In genomic region chr19:5407133-5407532, GRCm38 (mm10) we compare ENCODE assay signal across 9 mouse cellular contexts. TPM values are rescaled to one million over a fixed set of nuclear protein-coding genes. Genes with fewer than 3 reads are reported as not detected.
DNase-seq lines count a peak whose midpoint lies in the region; ATAC-seq and TF ChIP-seq lines count a peak whose summit lies in the region.
"Had no signal": no experiment of that assay in that cellular context is flagged by ENCODE, and none has a peak within 500 bp of the region (broad histone marks: within the 10 kb centered on the region; RNA-seq: fewer than 3 reads in every experiment).

No protein-coding gene starts in this region.

- WGBS in hindbrain, embryonic 11.5 days: 12% methylated on average over 7 of the region's 7 CpGs
- WGBS in limb, embryonic 12.5 days: 14% methylated on average over 7 of the region's 7 CpGs
- WGBS in midbrain, embryonic 12.5 days: 14% methylated on average over 7 of the region's 7 CpGs
- WGBS in stomach, embryonic 16.5 days: 9% methylated on average over 7 of the region's 7 CpGs

- TF ChIP-seq CTCF in brain, embryonic 14.5 days (IDR thresholded peaks at IDR 0.05; ENCODE audit: borderline replicate concordance, extremely low read depth, insufficient read depth, insufficient read length): peak; percentile 62; the same call in 1 of the 2 replicates

- H3K4me1 ChIP-seq in erythroblast, embryonic 14.5 days (ENCODE audit: control insufficient read depth): peaks cover 2% of the 10 kb centered on the region; the same call in 1 of the 2 replicates
- H3K4me1 ChIP-seq in hindbrain, embryonic 11.5 days (replicated peaks; ENCODE audit: control insufficient read depth, insufficient read depth, low read length): 0 out of 2 replicates have a peak, but pooled peaks cover 3% of the 10 kb centered on the region
- peaks cover 13% of the 10 kb centered on the region for H3K4me1 ChIP-seq in limb, embryonic 12.5 days (replicated peaks)
- H3K4me1 ChIP-seq in midbrain, embryonic 12.5 days: peaks cover 12% of the 10 kb centered on the region
- no peaks in the 10 kb centered on the region for H3K4me1 ChIP-seq in stomach, embryonic 16.5 days (ENCODE audit: control insufficient read depth, insufficient read depth, low read length)

- peak overlapping the region; percentile 44 for H3K9ac ChIP-seq in hindbrain, embryonic 11.5 days (ENCODE audit: low read depth, low read length)
- peak overlapping the region; percentile 73 for H3K9ac ChIP-seq in limb, embryonic 12.5 days (replicated peaks)
- peak overlapping the region; percentile 63 for H3K9ac ChIP-seq in midbrain, embryonic 12.5 days (replicated peaks)
- H3K9ac ChIP-seq in stomach, embryonic 16.5 days (ENCODE audit: low read length): peak overlapping the region; percentile 78

- no peak for TF ChIP-seq POLR2A in brain, embryonic 14.5 days (IDR thresholded peaks at IDR 0.05; ENCODE audit: borderline replicate concordance, extremely low read depth, insufficient read depth, insufficient read length, poor library complexity, severe bottlenecking)

- intact Hi-C loops in heart, postnatal 25 days (cut with DNase I): no loop called here

- no peaks in the 10 kb centered on the region for H3K36me3 ChIP-seq in erythroblast, embryonic 14.5 days (ENCODE audit: control insufficient read depth)
- no peaks in the 10 kb centered on the region for H3K36me3 ChIP-seq in hindbrain, embryonic 11.5 days (ENCODE audit: control insufficient read depth, insufficient read depth, low read length)
- H3K36me3 ChIP-seq in limb, embryonic 12.5 days: peaks cover 7% of the 10 kb centered on the region; the same call in 1 of the 2 replicates
- H3K36me3 ChIP-seq in midbrain, embryonic 12.5 days: no peaks in the 10 kb centered on the region
- H3K36me3 ChIP-seq in stomach, embryonic 16.5 days (ENCODE audit: control insufficient read depth, insufficient read depth, low read length): no peaks in the 10 kb centered on the region

- H3K27me3 ChIP-seq in erythroblast, embryonic 14.5 days (ENCODE audit: control insufficient read depth): no peaks in the 10 kb centered on the region
- H3K27me3 ChIP-seq in hindbrain, embryonic 11.5 days (ENCODE audit: control insufficient read depth, insufficient read depth, low read length): no peaks in the 10 kb centered on the region
- H3K27me3 ChIP-seq in limb, embryonic 12.5 days: no peaks in the 10 kb centered on the region
- no peaks in the 10 kb centered on the region for H3K27me3 ChIP-seq in midbrain, embryonic 12.5 days
- no peaks in the 10 kb centered on the region for H3K27me3 ChIP-seq in stomach, embryonic 16.5 days (ENCODE audit: control insufficient read depth, insufficient read depth, low read length)

- peak overlapping the region; percentile 47 for H3K4me3 ChIP-seq in erythroblast, embryonic 14.5 days (replicated peaks)
- peak overlapping the region; percentile 38 for H3K4me3 ChIP-seq in hindbrain, embryonic 11.5 days (ENCODE audit: low read depth, low read length)
- H3K4me3 ChIP-seq in limb, embryonic 12.5 days (replicated peaks): peak overlapping the region; percentile 60
- H3K4me3 ChIP-seq in midbrain, embryonic 12.5 days: peak overlapping the region; percentile 59
- H3K4me3 ChIP-seq in stomach, embryonic 16.5 days (replicated peaks; ENCODE audit: low read length): peak overlapping the region; percentile 58

- peak overlapping the region; percentile 47 for H3K4me2 ChIP-seq in hindbrain, embryonic 11.5 days (replicated peaks; ENCODE audit: low read depth, low read length)
- H3K4me2 ChIP-seq in limb, embryonic 12.5 days: peak overlapping the region; percentile 67
- H3K4me2 ChIP-seq in midbrain, embryonic 12.5 days (replicated peaks): peak overlapping the region; percentile 75
- peak overlapping the region; percentile 79 for H3K4me2 ChIP-seq in stomach, embryonic 16.5 days (ENCODE audit: low read depth, low read length)

- ATAC-seq in hindbrain, embryonic 11.5 days (ENCODE audit: low FRiP score): peak; percentile 45
- ATAC-seq in limb, embryonic 12.5 days (ENCODE audit: insufficient number of reproducible peaks, insufficient read depth, low FRiP score, low TSS enrichment, low read depth): no peak
- ATAC-seq in midbrain, embryonic 12.5 days (ENCODE audit: low FRiP score, low read depth): peak; percentile 25
- ATAC-seq in stomach, embryonic 16.5 days (ENCODE audit: insufficient read depth, low FRiP score): peak; percentile 57

- peak; percentile 96 for DNase-seq in heart, adult 11 months
- no peak for DNase-seq in heart, postnatal 25 days (ENCODE audit: low spot score)
- DNase-seq in brain, embryonic 14.5 days (ENCODE audit: low read depth): peak; percentile 86
- DNase-seq in hindbrain, embryonic 11.5 days (ENCODE audit: low spot score): peak; percentile 72

- H3K27ac ChIP-seq in hindbrain, embryonic 11.5 days (ENCODE audit: low read depth, low read length): peak overlapping the region; percentile 55
- H3K27ac ChIP-seq in limb, embryonic 12.5 days: peak overlapping the region; percentile 94
- peak overlapping the region; percentile 81 for H3K27ac ChIP-seq in midbrain, embryonic 12.5 days (replicated peaks)
- H3K27ac ChIP-seq in stomach, embryonic 16.5 days (ENCODE audit: low read length): peak overlapping the region; percentile 81

- H3K9me3 ChIP-seq in erythroblast, embryonic 14.5 days (ENCODE audit: control insufficient read depth, low read length): no peaks in the 10 kb centered on the region
- H3K9me3 ChIP-seq in hindbrain, embryonic 11.5 days (ENCODE audit: control insufficient read depth, low read length): no peaks in the 10 kb centered on the region
- H3K9me3 ChIP-seq in limb, embryonic 12.5 days: no peaks in the 10 kb centered on the region
- H3K9me3 ChIP-seq in midbrain, embryonic 12.5 days: no peaks in the 10 kb centered on the region
- no peaks in the 10 kb centered on the region for H3K9me3 ChIP-seq in stomach, embryonic 16.5 days (replicated peaks; ENCODE audit: control insufficient read depth, low read length)

RNA-seq across cellular contexts. Expression of gene Tsga10ip, which starts 4.8 kb away (rescaled TPM):
- under 1 TPM; 0.28 to 0.88 TPM for total RNA-seq in heart, postnatal 25 days (2021)
- polyA plus RNA-seq in brain, embryonic 14.5 days (2012; rRNA removed): 0.04 and 0.20 TPM in 2 replicates
- polyA plus RNA-seq in erythroblast, embryonic 14.5 days (2012): not detected in 2 replicates
- polyA plus RNA-seq in hindbrain, embryonic 11.5 days (2014; fragmentation: Nextera tagmentation; extraction: Ambion mirVana): 0.53 and 0.54 TPM in 2 replicates
- 0.20 TPM in 2 replicates for polyA plus RNA-seq in limb, embryonic 12.5 days (2016; fragmentation: Nextera tagmentation; extraction: Ambion mirVana)
- 0.17 and 0.28 TPM in 2 replicates for polyA plus RNA-seq in midbrain, embryonic 12.5 days (2016; fragmentation: Nextera tagmentation; extraction: Ambion mirVana)
- 7.2 and 8.9 TPM in 2 replicates for polyA plus RNA-seq in stomach, embryonic 16.5 days (2015; fragmentation: Nextera tagmentation; extraction: Ambion mirVana)
- total RNA-seq: left cerebral cortex, postnatal 10 days had no signal

RNA-seq across cellular contexts. Expression of gene Drap1, which starts 17.6 kb away (rescaled TPM):
- total RNA-seq in heart, postnatal 25 days (2021): 100 to 1,000 TPM; 289 to 292 TPM
- polyA plus RNA-seq in brain, embryonic 14.5 days (2012; rRNA removed): 224 and 257 TPM in 2 replicates
- polyA plus RNA-seq in erythroblast, embryonic 14.5 days (2012): 25.1 and 29.2 TPM in 2 replicates
- polyA plus RNA-seq in hindbrain, embryonic 11.5 days (2014; fragmentation: Nextera tagmentation; extraction: Ambion mirVana): 182 and 211 TPM in 2 replicates
- 310 and 324 TPM in 2 replicates for polyA plus RNA-seq in limb, embryonic 12.5 days (2016; fragmentation: Nextera tagmentation; extraction: Ambion mirVana)
- polyA plus RNA-seq in midbrain, embryonic 12.5 days (2016; fragmentation: Nextera tagmentation; extraction: Ambion mirVana): 257 and 262 TPM in 2 replicates
- polyA plus RNA-seq in stomach, embryonic 16.5 days (2015; fragmentation: Nextera tagmentation; extraction: Ambion mirVana): 203 and 207 TPM in 2 replicates

RNA-seq across cellular contexts. Expression of gene AI837181, which starts 17.8 kb away (rescaled TPM):
- 10 to 100 TPM; 34.9 to 36.2 TPM for total RNA-seq in heart, postnatal 25 days (2021)
- polyA plus RNA-seq in brain, embryonic 14.5 days (2012; rRNA removed): 86.4 and 106 TPM in 2 replicates
- 3.1 and 3.7 TPM in 2 replicates for polyA plus RNA-seq in erythroblast, embryonic 14.5 days (2012)
- polyA plus RNA-seq in hindbrain, embryonic 11.5 days (2014; fragmentation: Nextera tagmentation; extraction: Ambion mirVana): 33.4 and 35.2 TPM in 2 replicates
- 65.0 and 69.1 TPM in 2 replicates for polyA plus RNA-seq in limb, embryonic 12.5 days (2016; fragmentation: Nextera tagmentation; extraction: Ambion mirVana)
- 52.4 and 60.3 TPM in 2 replicates for polyA plus RNA-seq in midbrain, embryonic 12.5 days (2016; fragmentation: Nextera tagmentation; extraction: Ambion mirVana)
- 14.3 and 14.8 TPM in 2 replicates for polyA plus RNA-seq in stomach, embryonic 16.5 days (2015; fragmentation: Nextera tagmentation; extraction: Ambion mirVana)

RNA-seq across cellular contexts. Expression of gene Sart1, which starts 18.6 kb away (rescaled TPM):
- 10 to 100 TPM; 45.3 to 58.7 TPM for total RNA-seq in heart, postnatal 25 days (2021)
- 40.9 and 65.0 TPM in 2 replicates for polyA plus RNA-seq in brain, embryonic 14.5 days (2012; rRNA removed)
- polyA plus RNA-seq in erythroblast, embryonic 14.5 days (2012): 15.8 and 17.4 TPM in 2 replicates
- 75.2 and 79.2 TPM in 2 replicates for polyA plus RNA-seq in hindbrain, embryonic 11.5 days (2014; fragmentation: Nextera tagmentation; extraction: Ambion mirVana)
- 111 and 118 TPM in 2 replicates for polyA plus RNA-seq in limb, embryonic 12.5 days (2016; fragmentation: Nextera tagmentation; extraction: Ambion mirVana)
- 115 and 118 TPM in 2 replicates for polyA plus RNA-seq in midbrain, embryonic 12.5 days (2016; fragmentation: Nextera tagmentation; extraction: Ambion mirVana)
- polyA plus RNA-seq in stomach, embryonic 16.5 days (2015; fragmentation: Nextera tagmentation; extraction: Ambion mirVana): 54.1 and 56.4 TPM in 2 replicates

RNA-seq across cellular contexts. Expression of gene Banf1, which starts 40.2 kb away (rescaled TPM):
- 100 to 1,000 TPM; 122 to 132 TPM for total RNA-seq in heart, postnatal 25 days (2021)
- polyA plus RNA-seq in brain, embryonic 14.5 days (2012; rRNA removed): 181 and 258 TPM in 2 replicates
- 15.6 and 21.7 TPM in 2 replicates for polyA plus RNA-seq in erythroblast, embryonic 14.5 days (2012)
- 392 and 442 TPM in 2 replicates for polyA plus RNA-seq in hindbrain, embryonic 11.5 days (2014; fragmentation: Nextera tagmentation; extraction: Ambion mirVana)
- polyA plus RNA-seq in limb, embryonic 12.5 days (2016; fragmentation: Nextera tagmentation; extraction: Ambion mirVana): 453 and 465 TPM in 2 replicates
- 392 and 402 TPM in 2 replicates for polyA plus RNA-seq in midbrain, embryonic 12.5 days (2016; fragmentation: Nextera tagmentation; extraction: Ambion mirVana)
- polyA plus RNA-seq in stomach, embryonic 16.5 days (2015; fragmentation: Nextera tagmentation; extraction: Ambion mirVana): 377 and 400 TPM in 2 replicates
